8 mouse cellular contexts compared by ENCODE assay signal in genomic region chr5:110770031-110770445, GRCm38 (mm10). TPM values are rescaled to one million over a fixed set of nuclear protein-coding genes. Genes with fewer than 3 reads are reported as not detected.
DNase-seq lines count a peak whose midpoint lies in the region; ATAC-seq and TF ChIP-seq lines count a peak whose summit lies in the region.

No protein-coding gene starts in this region.

- peak overlapping the region; percentile 79 for H3K4me3 ChIP-seq in cerebellum, adult 2 months (replicated peaks; ENCODE audit: insufficient read depth, low read depth, low read length)
- H3K4me3 ChIP-seq in neural tube, embryonic 11.5 days (ENCODE audit: low read depth, low read length), result peak overlapping the region; percentile 96
- peak overlapping the region; percentile 91 for H3K4me3 ChIP-seq in forebrain, embryonic 14.5 days (ENCODE audit: low read depth, low read length)
- peak overlapping the region; percentile 90 for H3K4me3 ChIP-seq in liver, adult 2 months (ENCODE audit: insufficient read depth, low read depth, low read length)

- H3K36me3 ChIP-seq in neural tube, embryonic 11.5 days (ENCODE audit: control insufficient read depth, insufficient read depth, low read length), result peaks cover 9% of the 10 kb centered on the region
- peaks cover 24% of the 10 kb centered on the region for H3K36me3 ChIP-seq in forebrain, embryonic 14.5 days (ENCODE audit: control insufficient read depth, insufficient read depth, low read length)
- H3K36me3 ChIP-seq in liver, adult 2 months (ENCODE audit: control insufficient read depth, insufficient read depth, low read length), result no peaks in the 10 kb centered on the region

- H3K4me2 ChIP-seq in neural tube, embryonic 11.5 days (ENCODE audit: low read depth), result peak overlapping the region; percentile 76
- peak overlapping the region; percentile 70 for H3K4me2 ChIP-seq in forebrain, embryonic 14.5 days (ENCODE audit: low read length)

- 0 out of 2 replicates have a peak, but pooled peaks cover 3% of the 10 kb centered on the region for H3K4me1 ChIP-seq in cerebellum, adult 2 months (ENCODE audit: control insufficient read depth, insufficient read depth, low read length)
- peaks cover 4% of the 10 kb centered on the region; the same call in 1 of the 2 replicates for H3K4me1 ChIP-seq in neural tube, embryonic 11.5 days (ENCODE audit: control insufficient read depth, insufficient read depth, low read length)
- H3K4me1 ChIP-seq in forebrain, embryonic 14.5 days (ENCODE audit: control insufficient read depth, insufficient read depth, low read length), result peaks cover 10% of the 10 kb centered on the region
- H3K4me1 ChIP-seq in liver, adult 2 months (ENCODE audit: control insufficient read depth, insufficient read depth, low read length), result peaks cover 11% of the 10 kb centered on the region

- DNase-seq in cerebellum, adult 2 months, result no peak
- no peak for DNase-seq in cerebellum, postnatal 14 days
- no peak for DNase-seq in neural tube, embryonic 11.5 days (ENCODE audit: low spot score)
- no peak for DNase-seq in neural tube, embryonic 10.5 days (ENCODE audit: extremely low spot score, low spot score)
- DNase-seq in forebrain, embryonic 14.5 days (ENCODE audit: low spot score), result peak; percentile 59
- no peak for DNase-seq in liver, adult 2 months (ENCODE audit: extremely low read depth, low read depth, low spot score)
- DNase-seq in right cerebral cortex, adult 2 months (ENCODE audit: low spot score in 2 of 2), result peak; percentile 34 to 36
- DNase-seq in ovary, postnatal 10 days (ENCODE audit: low spot score), result no peak

- peak overlapping the region; percentile 72 for H3K27ac ChIP-seq in cerebellum, adult 2 months (ENCODE audit: insufficient read depth, low read length)
- peak overlapping the region; percentile 97 for H3K27ac ChIP-seq in neural tube, embryonic 11.5 days (ENCODE audit: low read depth, low read length)
- peak overlapping the region; percentile 96 for H3K27ac ChIP-seq in forebrain, embryonic 14.5 days (ENCODE audit: low read depth, low read length)
- peak overlapping the region; percentile 82 for H3K27ac ChIP-seq in liver, adult 2 months (replicated peaks; ENCODE audit: insufficient read depth, low read depth, low read length)

- under 1% methylated on average over 57 of the region's 58 CpGs for WGBS in cerebellum, adult 2 months
- whole genome bisulfite sequencing in neural tube, embryonic 11.5 days, result 0% methylated on average over 42 of the region's 58 CpGs
- 0% methylated on average over 48 of the region's 58 CpGs for WGBS in forebrain, embryonic 14.5 days
- WGBS in liver, adult 2 months, result 0% methylated on average over 51 of the region's 58 CpGs

- H3K9me3 ChIP-seq in neural tube, embryonic 11.5 days (ENCODE audit: control insufficient read depth, low read length), result no peaks in the 10 kb centered on the region
- H3K9me3 ChIP-seq in forebrain, embryonic 14.5 days (replicated peaks; ENCODE audit: control insufficient read depth, low read length), result no peaks in the 10 kb centered on the region

- TF ChIP-seq CTCF in cerebellum, adult 2 months (IDR thresholded peaks at IDR 0.05; ENCODE audit: borderline replicate concordance, insufficient read depth, low read depth, low read length), result no peak
- TF ChIP-seq CTCF in liver, adult 2 months (IDR thresholded peaks at IDR 0.05; ENCODE audit: low read depth, low read length), result no peak

- peak overlapping the region; percentile 96 for H3K9ac ChIP-seq in neural tube, embryonic 11.5 days (ENCODE audit: low read length)
- H3K9ac ChIP-seq in forebrain, embryonic 14.5 days (ENCODE audit: low read length), result peak overlapping the region; percentile 93
- peak overlapping the region; percentile 97 for H3K9ac ChIP-seq in liver, adult 2 months (ENCODE audit: low read depth, low read length)

- peaks cover 24% of the 10 kb centered on the region; the same call in 1 of the 2 replicates for H3K79me2 ChIP-seq in liver, adult 2 months (ENCODE audit: control insufficient read depth, insufficient read depth, low read length)

- ATAC-seq in neural tube, embryonic 11.5 days (ENCODE audit: insufficient read depth, low FRiP score, low TSS enrichment), result peak; percentile 73
- peak; percentile 57 for ATAC-seq in forebrain, embryonic 14.5 days

- no peak for TF ChIP-seq POLR2A in cerebellum, adult 2 months (IDR thresholded peaks at IDR 0.05; ENCODE audit: borderline replicate concordance, insufficient read depth, low read length)
- TF ChIP-seq POLR2A in liver, adult 2 months (IDR thresholded peaks at IDR 0.05; ENCODE audit: extremely low read depth, insufficient read depth, low read length), result no peak

- H3K27me3 ChIP-seq in cerebellum, adult 2 months (ENCODE audit: control insufficient read depth, insufficient read depth, low read length), result no peaks in the 10 kb centered on the region
- H3K27me3 ChIP-seq in neural tube, embryonic 11.5 days (ENCODE audit: control insufficient read depth, insufficient read depth, low read length), result no peaks in the 10 kb centered on the region
- no peaks in the 10 kb centered on the region for H3K27me3 ChIP-seq in forebrain, embryonic 14.5 days (replicated peaks; ENCODE audit: control insufficient read depth, insufficient read depth, low read length)
- no peaks in the 10 kb centered on the region for H3K27me3 ChIP-seq in liver, adult 2 months (ENCODE audit: control insufficient read depth, insufficient read depth, low read length)

RNA-seq across cellular contexts. Expression of gene Ep400, which starts 0.5 kb away (rescaled TPM):
- 36.4 and 43.1 TPM in 2 replicates for polyA plus RNA-seq in cerebellum, adult 2 months (2012; rRNA removed)
- 50.4 and 50.9 TPM in 2 replicates for polyA plus RNA-seq in neural tube, embryonic 11.5 days (2014; fragmentation: Nextera tagmentation; extraction: Ambion mirVana)
- 25.8 and 39.5 TPM in 2 replicates for polyA plus RNA-seq in forebrain, embryonic 14.5 days (2014; fragmentation: Nextera tagmentation; extraction: Ambion mirVana)
- total RNA-seq in liver, adult 2 months (2014; rRNA removed), result 15.2 and 23.4 TPM in 2 replicates
- 11.4 and 15.4 TPM in 2 replicates for polyA plus RNA-seq in liver, adult 2 months (2012; rRNA removed)

RNA-seq across cellular contexts. Expression of gene Pus1, which starts 10.4 kb away (rescaled TPM):
- polyA plus RNA-seq in cerebellum, adult 2 months (2012; rRNA removed), result 26.5 and 28.8 TPM in 2 replicates
- 16.7 and 18.4 TPM in 2 replicates for polyA plus RNA-seq in neural tube, embryonic 11.5 days (2014; fragmentation: Nextera tagmentation; extraction: Ambion mirVana)
- polyA plus RNA-seq in forebrain, embryonic 14.5 days (2014; fragmentation: Nextera tagmentation; extraction: Ambion mirVana), result 13.8 and 14.9 TPM in 2 replicates
- total RNA-seq in liver, adult 2 months (2014; rRNA removed), result 11.6 and 14.5 TPM in 2 replicates
- 14.5 and 19.2 TPM in 2 replicates for polyA plus RNA-seq in liver, adult 2 months (2012; rRNA removed)

RNA-seq across cellular contexts. Expression of gene Ulk1, which starts 39.9 kb away (rescaled TPM):
- polyA plus RNA-seq in cerebellum, adult 2 months (2012; rRNA removed), result 94.7 and 96.0 TPM in 2 replicates
- polyA plus RNA-seq in neural tube, embryonic 11.5 days (2014; fragmentation: Nextera tagmentation; extraction: Ambion mirVana), result 41.7 and 46.9 TPM in 2 replicates
- polyA plus RNA-seq in forebrain, embryonic 14.5 days (2014; fragmentation: Nextera tagmentation; extraction: Ambion mirVana), result 44.9 and 59.8 TPM in 2 replicates
- total RNA-seq in liver, adult 2 months (2014; rRNA removed), result 29.0 and 38.7 TPM in 2 replicates
- polyA plus RNA-seq in liver, adult 2 months (2012; rRNA removed), result 33.8 and 44.4 TPM in 2 replicates

Comparison
In these comparisons a context has a peak if more than half of its experiments do, and no peak if none do; other contexts are left out.
1. DNase-seq: peak in forebrain, embryonic 14.5 days (single experiment) and right cerebral cortex, adult 2 months (2 of 2); none in cerebellum, adult 2 months (0 of 2), cerebellum, postnatal 14 days (0 of 2), neural tube, embryonic 11.5 days (single experiment), neural tube, embryonic 10.5 days (single experiment), liver, adult 2 months (single experiment) and ovary, postnatal 10 days (single experiment).
2. Peak in every context shown above with its lines, with median percentiles within 50 percentile points of each other: H3K27ac ChIP-seq, H3K4me3 ChIP-seq and H3K9ac ChIP-seq.